Mouse (Mus musculus) hematopoietic stem cell, adult 5-6 weeks (primary cell): ENCODE measurements around the gene Dnal1. TPM values are rescaled to one million over a fixed set of nuclear protein-coding genes. Genes with fewer than 3 reads are reported as not detected.
A peak's percentile ranks its signal among the peaks of the same experiment; 100 is the strongest.

Experiments
- ATAC-seq, 2 experiments: fragments of 125-278 bp in 1 of 2; replicated peaks in 1 of 2; 2 replicates each; pipeline ENCODE4 v1.8.0; 2016 to 2017; ENCODE audit warnings: inconsistent platforms in 2 of 2, mild to moderate bottlenecking in 2 of 2, moderate number of reproducible peaks in 2 of 2, low read depth in 1 of 2, moderate TSS enrichment in 1 of 2; ENCODE audit not compliant: low FRiP score in 2 of 2, poor library complexity in 2 of 2, severe bottlenecking in 2 of 2, insufficient read depth in 1 of 2, low TSS enrichment in 1 of 2
- total RNA-seq: library from RNA; stranded (forward); fragments of 172-1452, 232-1000 nt; gene quantifications from 2 replicates; pipeline ENCODE4 v1.2.3, GENCODE M21; 2017

The Dnal1 gene
- total RNA-seq, 1 experiment from 2014 or later = 2.9 TPM

GRCm38 (mm10) chr12:84191770-84192169 is 77.6 kb downstream of the Dnal1 start:
- ATAC-seq = no peak

GRCm38 (mm10) chr12:84192280-84192679 is 78.1 kb downstream of the Dnal1 start:
- ATAC-seq = no peak

GRCm38 (mm10) chr12:84192741-84193641 is 78.8 kb downstream of the Dnal1 start:
- ATAC-seq = peak; percentile 4 to 36; a peak in 2 of 4 replicates

- ATAC-seq = peak; percentile 79 to 90
Observed at GRCm38 (mm10) chr12:84193642-84194399, 79.7 kb downstream of the Dnal1 start.

GRCm38 (mm10) chr12:84194400-84195109 is 80.4 kb downstream of the Dnal1 start:
- ATAC-seq = no peak

- ATAC-seq = no peak
Observed at GRCm38 (mm10) chr12:84195195-84195594, 81.0 kb downstream of the Dnal1 start.

Other genes with a start within 250 kb of the Dnal1 start
- 27.5 and 29.7 TPM in 2 replicates for gene Numb, start 192.4 kb upstream of the Dnal1 start, total RNA-seq
- 12.8 and 14.8 TPM in 2 replicates for gene Riox1, start 163.8 kb upstream of the Dnal1 start, total RNA-seq
- not detected in 2 replicates for gene Heatr4, start 129.5 kb upstream of the Dnal1 start, total RNA-seq
- gene Acot2, start 126.5 kb upstream of the Dnal1 start, total RNA-seq = 23.0 and 25.0 TPM in 2 replicates
- gene Acot1, start 104.9 kb upstream of the Dnal1 start, total RNA-seq = 39.0 and 44.3 TPM in 2 replicates
- 0.30 and 0.69 TPM in 2 replicates for gene Acot4, start 76.0 kb upstream of the Dnal1 start, total RNA-seq
- gene Gm49366, start 75.4 kb upstream of the Dnal1 start, total RNA-seq = not detected in 2 replicates
- gene Acot3, start 62.2 kb upstream of the Dnal1 start, total RNA-seq = not detected in 2 replicates
- not detected in 2 replicates for gene Acot5, start 45.0 kb upstream of the Dnal1 start, total RNA-seq
- gene Acot6, start 13.7 kb upstream of the Dnal1 start, total RNA-seq = 2.8 and 3.4 TPM in 2 replicates
- gene Pnma1, start 34.1 kb downstream of the Dnal1 start, total RNA-seq = 0.94 and 2.0 TPM in 2 replicates
- gene Elmsan1, start 104.5 kb downstream of the Dnal1 start, total RNA-seq = 19.9 and 22.3 TPM in 2 replicates
- 70.7 and 79.0 TPM in 2 replicates for gene Ptgr2, start 170.9 kb downstream of the Dnal1 start, total RNA-seq
- gene Zfp410, start 202.5 kb downstream of the Dnal1 start, total RNA-seq = 37.7 and 65.5 TPM in 2 replicates
- gene Coq6, start 247.3 kb downstream of the Dnal1 start, total RNA-seq = 9.5 and 30.1 TPM in 2 replicates
- gene Fam161b, start 247.5 kb downstream of the Dnal1 start, total RNA-seq = 1.3 and 2.3 TPM in 2 replicates